Mouse (Mus musculus): ENCODE results near the gene Slc26a5. TPM values are rescaled to one million over a fixed set of nuclear protein-coding genes. Genes with fewer than 3 reads are reported as not detected.

Slc26a5 gene
- polyA plus RNA-seq, 1 experiment from 2014 or later = not detected

- H3K27ac ChIP-seq (ENCODE audit: low read length) = no peak overlapping the region
- no peaks in the 10 kb centered on the region for H3K9me3 ChIP-seq (ENCODE audit: low read length)
- H3K4me3 ChIP-seq (ENCODE audit: low read depth, low read length) = no peak overlapping the region
- no peak overlapping the region for H3K4me2 ChIP-seq (replicated peaks; ENCODE audit: low read depth, low read length)
- H3K36me3 ChIP-seq (ENCODE audit: insufficient read depth, low read length) = peaks cover 15% of the 10 kb centered on the region; the same call in 1 of the 2 replicates
- H3K27me3 ChIP-seq (replicated peaks; ENCODE audit: insufficient read depth, low read length) = no peaks in the 10 kb centered on the region
- no peak overlapping the region for H3K9ac ChIP-seq (replicated peaks; ENCODE audit: low read depth)
- TF ChIP-seq CTCF (IDR thresholded peaks at IDR 0.05) (no peak), EP300 (IDR thresholded peaks at IDR 0.05) (no peak)
- ATAC-seq (no peak), DNase-seq (ENCODE audit: low spot score) (no peak)
- H3K4me1 ChIP-seq (ENCODE audit: insufficient read depth, low read depth, low read length) = 0 out of 2 replicates have a peak, but pooled peaks cover 6% of the 10 kb centered on the region
Measured at GRCm38 (mm10) chr5:21792166-21792565, 73.2 kb downstream of the Slc26a5 start.

- H3K27me3 ChIP-seq (replicated peaks; ENCODE audit: insufficient read depth, low read length) = no peaks in the 10 kb centered on the region
- H3K4me2 ChIP-seq (replicated peaks; ENCODE audit: low read depth, low read length) = no peak overlapping the region
- H3K27ac ChIP-seq (ENCODE audit: low read length) = no peak overlapping the region
- DNase-seq (ENCODE audit: low spot score) (no peak), ATAC-seq (no peak)
- 78% methylated on average over 5 of the region's 5 CpGs for WGBS
- H3K4me1 ChIP-seq (ENCODE audit: insufficient read depth, low read depth, low read length) = 0 out of 2 replicates have a peak, but pooled peaks cover 6% of the 10 kb centered on the region
- no peak overlapping the region for H3K9ac ChIP-seq (replicated peaks; ENCODE audit: low read depth)
- H3K9me3 ChIP-seq (ENCODE audit: low read length) = no peaks in the 10 kb centered on the region
- TF ChIP-seq EP300 (IDR thresholded peaks at IDR 0.05) (no peak), CTCF (IDR thresholded peaks at IDR 0.05) (no peak)
- 0 out of 2 replicates have a peak, but pooled peaks cover 3% of the 10 kb centered on the region for H3K36me3 ChIP-seq (ENCODE audit: insufficient read depth, low read length)
- no peak overlapping the region for H3K4me3 ChIP-seq (ENCODE audit: low read depth, low read length)
Measured at GRCm38 (mm10) chr5:21789061-21789460, 76.3 kb downstream of the Slc26a5 start.

GRCm38 (mm10) chr5:21787186-21788105 is 78.0 kb downstream of the Slc26a5 start:
- H3K4me1 ChIP-seq (ENCODE audit: insufficient read depth, low read depth, low read length) = 0 out of 2 replicates have a peak, but pooled peaks cover 6% of the 10 kb centered on the region
- ATAC-seq (no peak), DNase-seq (ENCODE audit: low spot score) (no peak)
- peak overlapping the region; percentile 96 for H3K9ac ChIP-seq (replicated peaks; ENCODE audit: low read depth)
- peak overlapping the region; percentile 97 for H3K4me3 ChIP-seq (ENCODE audit: low read depth, low read length)
- H3K36me3 ChIP-seq (ENCODE audit: insufficient read depth, low read length) = peaks cover 6% of the 10 kb centered on the region; the same call in 1 of the 2 replicates
- no peak for TF ChIP-seq EP300 (IDR thresholded peaks at IDR 0.05)
- TF ChIP-seq CTCF (IDR thresholded peaks at IDR 0.05) = no peak
- H3K9me3 ChIP-seq (ENCODE audit: low read length) = no peaks in the 10 kb centered on the region
- peak overlapping the region; percentile 70 for H3K4me2 ChIP-seq (replicated peaks; ENCODE audit: low read depth, low read length)
- H3K27me3 ChIP-seq (replicated peaks; ENCODE audit: insufficient read depth, low read length) = no peaks in the 10 kb centered on the region
- peak overlapping the region; percentile 87 for H3K27ac ChIP-seq (ENCODE audit: low read length)
- whole genome bisulfite sequencing = 30% methylated on average over 11 of the region's 11 CpGs

- Histone ChIP-seq H3K4me1 (ENCODE audit: insufficient read depth, low read depth, low read length) (0 out of 2 replicates have a peak, but pooled peaks cover 6% of the 10 kb centered on the region), H3K4me2 (replicated peaks; ENCODE audit: low read depth, low read length) (peak overlapping the region; percentile 70), H3K9ac (replicated peaks; ENCODE audit: low read depth) (peak overlapping the region; percentile 96), H3K4me3 (ENCODE audit: low read depth, low read length) (peak overlapping the region; percentile 97), H3K27me3 (replicated peaks; ENCODE audit: insufficient read depth, low read length) (no peaks in the 10 kb centered on the region), H3K27ac (ENCODE audit: low read length) (peak overlapping the region; percentile 87), H3K36me3 (ENCODE audit: insufficient read depth, low read length) (peaks cover 6% of the 10 kb centered on the region), H3K9me3 (ENCODE audit: low read length) (no peaks in the 10 kb centered on the region)
- ATAC-seq = peak; percentile 88
- TF ChIP-seq EP300 (IDR thresholded peaks at IDR 0.05) (no peak), CTCF (IDR thresholded peaks at IDR 0.05) (no peak)
- DNase-seq (ENCODE audit: low spot score) = peak; percentile 93
- 4% methylated on average over 39 of the region's 51 CpGs for WGBS
Measured at GRCm38 (mm10) chr5:21786258-21787185, 78.9 kb downstream of the Slc26a5 start.

- H3K4me2 ChIP-seq (replicated peaks; ENCODE audit: low read depth, low read length) = peak overlapping the region; percentile 70; the same call in 1 of the 2 replicates
- TF ChIP-seq CTCF (IDR thresholded peaks at IDR 0.05) = no peak
- no peak for TF ChIP-seq EP300 (IDR thresholded peaks at IDR 0.05)
- no peak overlapping the region for H3K4me3 ChIP-seq (ENCODE audit: low read depth, low read length)
- 78% methylated on average over 7 of the region's 7 CpGs for WGBS
- DNase-seq (ENCODE audit: low spot score) = no peak
- no peaks in the 10 kb centered on the region for H3K27me3 ChIP-seq (replicated peaks; ENCODE audit: insufficient read depth, low read length)
- H3K9me3 ChIP-seq (ENCODE audit: low read length) = no peaks in the 10 kb centered on the region
- peak overlapping the region; percentile 87; the same call in 1 of the 2 replicates for H3K27ac ChIP-seq (ENCODE audit: low read length)
- no peak overlapping the region for H3K9ac ChIP-seq (replicated peaks; ENCODE audit: low read depth)
- H3K4me1 ChIP-seq (ENCODE audit: insufficient read depth, low read depth, low read length) = 0 out of 2 replicates have a peak, but pooled peaks cover 6% of the 10 kb centered on the region
- H3K36me3 ChIP-seq (ENCODE audit: insufficient read depth, low read length) = peaks cover 13% of the 10 kb centered on the region
- ATAC-seq = no peak
Measured at GRCm38 (mm10) chr5:21785776-21786175, 79.6 kb downstream of the Slc26a5 start.

Measured in lung, postnatal 0 days (tissue).